Mouse (Mus musculus) layer of hippocampus, adult 9-10 months (tissue): ENCODE data around the gene H2-Q1.
"Not testable (repeated sequence)": the region's sequence is repeated elsewhere in the genome, so short reads cannot be mapped to it uniquely, and the experiment has no call there.

ENCODE experiments used
- DNase-seq: peaks from one replicate; pipeline ENCODE4 v3.0.0; 2022; ENCODE audit warnings: low spot score

H2-Q1 gene

DNA sequence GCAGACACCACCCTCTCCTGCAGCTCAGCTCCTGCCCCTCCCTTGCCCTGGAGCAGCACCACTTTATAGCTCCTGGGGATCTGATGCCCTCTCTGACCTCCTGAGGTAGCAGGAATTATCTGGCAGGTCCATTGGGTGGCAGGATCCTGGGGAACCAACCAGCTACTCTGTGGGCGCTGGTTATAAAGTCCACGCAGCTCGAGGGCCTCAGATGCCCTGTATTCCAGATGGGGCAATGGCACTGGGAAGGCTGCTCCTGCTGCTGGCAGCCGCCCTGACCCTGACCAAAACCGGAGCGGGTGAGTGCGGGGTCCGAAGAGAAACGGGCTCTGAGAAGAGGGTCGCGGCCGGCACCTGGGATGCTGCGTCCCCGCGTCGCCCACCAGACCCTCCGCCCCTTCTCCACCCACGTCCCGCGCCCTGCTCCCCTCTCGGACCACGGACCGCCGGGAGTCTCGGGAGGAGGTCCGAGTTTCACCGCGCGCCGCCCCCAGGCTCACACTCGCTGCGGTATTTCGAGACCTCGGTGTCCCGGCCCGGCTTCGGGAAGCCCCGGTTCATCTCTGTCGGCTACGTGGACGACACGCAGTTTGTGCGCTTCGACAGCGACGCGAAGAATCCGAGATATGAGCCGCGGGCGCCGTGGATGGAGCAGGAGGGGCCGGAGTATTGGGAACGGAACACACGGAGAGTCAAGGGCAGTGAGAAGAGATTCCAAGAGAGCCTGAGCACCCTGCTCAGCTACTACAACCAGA is at the start of gene H2-Q1:
Gene H2-Q1, plus strand, starts transcription at position 79 of the 755 bp plus-strand sequence.
- no peak for DNase-seq

DNA sequence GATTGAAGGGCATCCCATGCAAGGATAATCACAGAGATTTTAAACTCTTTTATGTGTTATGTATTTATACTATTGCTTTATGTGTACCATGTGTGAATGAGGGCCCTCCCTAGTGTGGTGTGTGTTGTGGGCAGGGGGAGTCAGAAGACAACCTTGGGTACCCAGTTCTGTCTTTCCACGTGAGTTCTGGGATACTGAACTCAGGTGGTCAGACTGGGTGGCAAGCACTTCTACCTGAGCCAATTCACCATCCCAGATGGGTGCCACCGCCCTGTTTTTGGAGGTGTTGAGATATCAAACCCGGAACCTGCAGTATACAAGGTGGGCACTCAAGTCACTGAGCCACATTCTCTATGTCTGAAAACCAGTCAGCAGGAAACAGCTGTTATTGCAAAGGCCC is 48.0 kb upstream of the H2-Q1 start:
- no peak for DNase-seq

DNA sequence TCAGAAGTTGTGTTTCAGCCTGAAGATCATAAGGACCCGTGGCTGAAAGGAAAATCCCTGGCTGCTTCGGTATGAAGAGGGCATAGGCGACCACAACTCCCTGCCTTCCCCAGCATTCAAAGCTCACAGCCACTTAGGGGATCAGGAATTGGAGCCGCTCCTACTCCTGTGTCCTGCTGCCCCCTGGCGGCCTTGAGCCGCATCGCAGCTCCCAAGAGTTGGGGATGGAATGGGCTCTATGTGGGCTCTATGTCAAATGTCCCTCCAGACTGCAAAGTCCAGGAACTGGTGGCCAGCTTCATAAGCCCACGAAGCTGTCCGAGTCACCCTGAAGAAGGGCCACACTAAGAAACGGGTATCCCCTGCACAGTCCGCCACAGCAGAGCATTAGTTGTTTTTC is 45.4 kb upstream of the H2-Q1 start:
- peak; percentile 76 for DNase-seq

DNA sequence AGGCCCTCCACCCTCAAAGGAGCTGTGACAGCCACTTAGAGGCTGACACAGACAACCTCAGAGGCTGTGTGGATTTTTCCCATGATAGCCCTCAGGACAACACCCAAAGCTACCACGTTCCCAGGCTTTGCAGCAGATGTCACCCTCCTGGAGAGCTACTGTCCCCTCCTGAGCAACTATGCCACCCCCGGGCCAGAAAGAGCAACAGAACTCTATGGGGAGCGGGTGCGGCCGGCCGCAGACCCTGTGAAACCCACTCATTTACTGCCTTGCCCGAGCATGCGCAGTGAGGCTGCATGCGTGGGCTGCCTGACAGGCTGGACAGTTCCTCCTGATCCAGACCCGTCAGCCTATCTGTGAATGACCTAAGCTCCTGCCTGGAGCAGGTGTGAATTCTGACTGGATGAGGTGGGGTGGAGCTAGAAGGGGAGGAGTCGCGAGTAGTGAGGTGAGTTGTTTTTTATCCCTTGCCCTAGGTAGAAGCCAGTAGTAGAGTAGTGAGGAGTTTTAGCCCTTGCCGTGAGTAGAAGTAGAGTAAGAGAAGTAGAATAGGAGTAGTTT is 43.8 kb upstream of the H2-Q1 start:
- DNase-seq, result no peak

GRCm38 (mm10) chr17:35278049-35278448 is 42.2 kb upstream of the H2-Q1 start:
- DNase-seq, result no peak

DNA sequence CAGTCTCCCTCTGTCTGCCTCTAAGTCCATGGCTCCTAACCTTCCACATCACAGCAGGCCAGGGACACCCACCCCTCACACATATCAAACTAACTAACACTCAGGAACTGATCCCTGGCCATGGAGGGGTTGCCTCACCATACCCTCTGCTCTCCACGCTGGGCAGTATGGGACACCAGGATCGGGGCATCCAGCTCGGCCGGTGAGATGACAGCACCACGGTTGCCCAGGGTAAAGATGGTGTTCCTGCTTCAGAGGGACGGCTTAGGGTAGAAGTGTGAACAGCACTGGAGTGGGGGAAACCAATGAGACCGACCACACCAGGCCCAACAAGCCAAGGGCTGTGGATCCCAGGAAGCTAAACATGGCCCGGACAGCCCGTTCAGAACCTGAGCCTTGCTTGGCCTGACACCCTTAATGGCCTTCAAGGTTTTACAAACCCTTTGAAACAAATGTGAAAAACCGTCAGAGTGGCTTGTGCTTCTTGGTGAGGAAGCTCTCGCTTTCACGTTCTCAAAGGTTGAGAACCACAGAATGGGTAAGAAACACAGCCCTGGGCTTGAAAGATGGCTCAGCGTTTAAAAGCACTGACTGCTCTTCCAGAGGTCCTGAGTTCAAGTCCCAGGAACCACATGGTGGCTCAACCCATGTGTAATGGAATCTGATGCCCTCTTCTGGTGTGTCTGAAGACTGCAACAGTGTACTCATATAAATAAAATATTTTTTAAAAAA is 41.1 kb upstream of the H2-Q1 start:
- DNase-seq, result no peak

GRCm38 (mm10) chr17:35280276-35280675 is 39.9 kb upstream of the H2-Q1 start:
- no peak for DNase-seq

- DNase-seq, result no peak
Observed at GRCm38 (mm10) chr17:35285431-35285830, 34.8 kb upstream of the H2-Q1 start.

- peak; percentile 15 for DNase-seq
Observed at GRCm38 (mm10) chr17:35295796-35296195, 24.4 kb upstream of the H2-Q1 start.

GRCm38 (mm10) chr17:35300261-35300945 is 19.8 kb upstream of the H2-Q1 start:
- not testable (repeated sequence) for DNase-seq

DNA sequence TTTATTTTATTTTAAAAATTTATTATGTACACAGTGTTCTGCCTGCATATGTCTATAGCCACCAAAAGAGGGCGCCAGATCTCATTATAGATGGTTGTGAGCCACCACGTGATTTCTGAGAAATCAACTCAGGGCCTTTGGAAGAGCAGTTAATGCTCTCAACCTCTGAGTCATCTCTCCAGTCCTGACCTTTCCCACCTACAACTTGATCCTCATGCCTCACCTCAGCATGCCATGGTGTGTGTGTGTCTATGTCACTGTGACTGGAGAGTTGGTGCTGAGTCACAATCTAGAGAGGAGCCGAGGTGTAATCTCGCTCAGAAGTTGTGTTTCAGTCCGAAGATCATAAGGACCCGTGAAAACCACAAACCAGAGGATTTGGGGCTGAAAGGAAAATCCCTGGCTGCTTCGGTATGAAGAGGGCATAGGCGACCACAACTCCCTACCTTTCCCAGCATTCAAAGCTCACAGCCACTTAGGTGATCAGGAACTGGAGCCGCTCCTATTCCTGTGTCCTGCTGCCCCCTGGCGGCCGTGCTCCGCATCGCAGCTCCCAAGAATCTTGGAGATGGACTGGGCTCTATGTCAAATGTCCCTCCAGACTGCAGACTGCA is 18.5 kb upstream of the H2-Q1 start:
- peak; percentile 80 for DNase-seq

GRCm38 (mm10) chr17:35303271-35303670 is 16.9 kb upstream of the H2-Q1 start:
- no peak for DNase-seq

- DNase-seq, result no peak
Observed at GRCm38 (mm10) chr17:35303756-35304350, 16.4 kb upstream of the H2-Q1 start.

DNA sequence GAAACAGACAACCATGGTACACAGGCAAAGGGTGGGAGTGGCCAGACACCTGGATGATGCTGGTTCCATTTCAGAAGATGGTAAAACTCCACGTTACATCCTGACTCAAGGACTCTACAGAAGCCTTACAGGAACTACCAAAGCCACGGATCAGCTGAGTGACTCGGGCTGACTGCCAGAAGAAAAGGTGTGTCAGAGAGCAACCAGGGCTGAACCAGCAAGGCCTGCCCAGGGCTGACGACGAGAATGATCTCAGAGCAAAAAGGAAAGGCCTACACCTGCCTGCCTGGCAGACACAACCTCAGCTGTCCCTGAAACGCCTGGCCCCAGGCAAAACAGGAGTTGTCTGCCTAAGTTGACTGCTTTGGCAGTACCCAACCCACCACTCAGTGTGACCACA is 15.7 kb upstream of the H2-Q1 start:
- no peak for DNase-seq

GRCm38 (mm10) chr17:35304921-35305320 is 15.3 kb upstream of the H2-Q1 start:
- DNase-seq, result not testable (repeated sequence)

DNA sequence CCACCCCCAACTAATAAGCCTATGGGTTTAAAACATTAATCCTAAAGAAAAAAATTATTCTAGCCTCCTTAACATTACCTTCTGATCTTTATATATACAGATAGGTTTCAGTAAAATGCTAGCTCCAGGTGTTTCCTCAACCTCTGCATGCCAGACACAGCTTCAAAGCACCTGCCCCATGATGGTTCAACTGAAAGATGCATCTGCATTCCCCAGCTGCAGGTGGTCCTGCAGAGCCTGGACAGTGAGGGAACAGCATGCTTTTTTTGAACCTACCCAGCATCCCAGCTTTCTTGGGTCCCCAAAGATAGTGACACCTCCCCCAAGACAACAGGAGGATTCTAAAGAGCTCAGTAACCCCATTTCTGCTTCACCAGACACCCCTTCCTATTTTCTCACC is 1.5 kb upstream of the H2-Q1 start:
- no peak for DNase-seq

GRCm38 (mm10) chr17:35325124-35325523 is 4.9 kb downstream of the H2-Q1 start:
- not testable (repeated sequence) for DNase-seq

DNA sequence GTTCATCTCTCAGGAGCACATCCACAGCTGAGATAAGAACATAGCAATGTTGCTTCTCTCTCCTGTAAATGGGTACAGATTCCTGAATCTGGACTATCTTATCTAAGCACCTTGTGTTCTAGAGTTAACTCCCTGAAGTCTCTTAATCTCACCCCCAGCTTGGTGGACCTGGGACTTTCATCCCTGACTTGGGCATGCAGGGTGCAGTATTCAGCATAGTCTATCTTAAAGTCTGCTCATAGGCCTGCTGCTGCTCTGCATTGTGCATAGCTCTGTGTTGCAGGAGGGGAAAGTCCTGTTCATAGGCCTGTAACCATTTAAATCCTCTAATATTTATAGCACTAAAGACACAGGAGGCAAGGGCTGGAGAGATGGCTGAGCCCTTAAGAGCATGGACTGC is 5.8 kb downstream of the H2-Q1 start:
- not testable (repeated sequence) for DNase-seq

DNA sequence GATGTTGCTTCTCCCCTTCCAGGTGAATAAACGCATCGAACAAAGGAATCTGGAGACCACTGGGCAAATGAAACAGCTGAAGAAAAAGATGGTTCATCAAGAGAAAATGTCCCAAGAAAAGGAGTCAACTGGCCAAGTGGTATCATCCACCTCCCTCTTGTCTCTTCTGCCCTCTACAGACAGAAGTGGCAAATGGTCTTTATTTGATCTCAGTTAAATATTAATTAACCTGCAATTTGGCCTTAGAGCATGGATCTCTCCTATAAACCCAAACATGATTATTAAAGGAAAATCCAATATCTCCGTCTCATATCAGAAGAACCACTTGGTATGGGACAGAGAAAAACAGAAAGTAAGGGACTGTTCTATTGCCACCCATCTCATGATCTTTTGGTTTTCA is 9.5 kb downstream of the H2-Q1 start:
- not testable (repeated sequence) for DNase-seq

DNA sequence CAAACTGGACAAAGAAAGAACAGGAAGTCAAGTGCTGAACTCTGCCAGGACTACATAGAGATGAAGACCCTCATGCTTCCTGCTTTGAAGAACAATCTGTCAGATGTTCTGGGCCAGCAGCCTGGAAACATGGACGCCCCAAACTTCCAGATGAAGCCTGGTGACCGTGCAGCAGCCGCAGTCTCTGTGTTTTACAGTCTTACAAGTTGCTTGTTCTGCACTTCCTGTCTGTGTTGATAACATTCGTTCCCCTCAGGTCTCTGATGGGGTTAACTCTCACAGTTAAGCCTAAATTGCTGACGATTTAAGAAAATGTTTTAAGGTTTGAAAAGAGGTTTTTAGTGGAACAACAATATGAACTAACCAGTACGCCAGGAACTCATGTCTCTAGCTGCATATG is 11.3 kb downstream of the H2-Q1 start:
- not testable (repeated sequence) for DNase-seq

DNA sequence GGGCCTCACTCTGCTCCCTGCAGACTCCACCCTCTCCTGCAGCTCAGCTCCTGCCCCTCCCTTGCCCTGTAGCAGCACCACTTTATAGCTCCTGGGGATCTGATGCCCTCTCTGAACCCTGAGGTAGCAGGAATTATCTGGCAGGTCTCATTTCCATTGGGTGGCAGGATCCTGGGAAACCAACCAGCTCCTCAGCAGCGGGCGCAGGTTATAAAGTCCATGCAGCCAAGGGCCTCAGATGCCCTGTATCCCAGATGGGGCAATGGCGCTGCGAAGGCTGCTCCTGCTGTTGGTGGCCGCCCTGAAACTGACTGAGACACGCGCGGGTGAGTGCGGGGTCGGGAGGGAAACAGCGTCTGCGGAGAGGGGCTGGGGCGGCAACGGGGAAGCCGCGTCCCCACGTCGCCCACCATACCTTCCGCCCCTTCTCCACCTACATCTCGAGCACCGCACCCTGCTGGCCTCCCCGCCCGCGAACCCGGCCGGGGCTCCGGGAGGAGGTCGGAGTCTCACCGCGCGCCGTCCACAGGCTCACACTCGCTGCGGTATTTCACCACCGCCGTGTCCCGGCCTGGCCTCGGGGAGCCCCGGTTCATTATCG is 22.0 kb downstream of the H2-Q1 start, which contains the start of gene H2-Q2:
Gene H2-Q2, plus strand, starts transcription at position 172 of the 601 bp plus-strand sequence.
- DNase-seq, result no peak
